Mouse (Mus musculus) cortical plate, adult 2 months (tissue): ENCODE measurements around the gene Rap1gap.

Experiments
- CTCF ChIP-seq: fragments of 200-500 bp; IDR thresholded peaks from 2 replicates; pipeline ENCODE4 v1.5.1; 2011; ENCODE audit warnings: mild to moderate bottlenecking, control low read depth, low read length; ENCODE audit not compliant: insufficient read depth; ENCODE audit errors: extremely low read depth
- POLR2A ChIP-seq: fragments of 200-500 bp; IDR thresholded peaks from 2 replicates; pipeline ENCODE4 v1.6.1; 2011; ENCODE audit warnings: mild to moderate bottlenecking, low read length, control low read depth; ENCODE audit not compliant: insufficient read depth; ENCODE audit errors: extremely low read depth

DNA sequence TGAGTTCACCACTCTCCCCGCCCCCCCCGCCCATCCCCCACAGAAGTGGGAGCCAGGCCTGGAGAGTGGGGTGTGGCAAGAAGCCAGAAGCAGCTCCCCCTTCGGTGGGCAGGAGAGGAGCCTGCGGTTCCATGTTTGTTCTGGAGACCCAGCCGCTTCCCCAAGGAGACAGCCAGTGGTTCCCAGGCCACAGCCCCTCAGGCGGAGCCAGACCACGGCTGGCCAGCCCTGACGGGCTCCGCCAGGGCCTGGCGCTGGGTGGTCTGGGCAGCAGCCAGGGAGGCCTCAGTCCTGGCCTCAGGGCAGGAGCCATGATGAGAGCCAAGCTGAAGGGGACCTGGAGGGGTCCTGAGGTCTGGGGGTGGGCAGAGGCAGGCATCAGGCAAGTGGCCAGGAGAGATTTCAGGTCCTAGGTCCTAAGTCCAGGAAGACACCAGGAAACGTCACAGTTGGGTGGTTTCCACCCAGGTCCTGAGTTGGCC, 71.7 kb downstream of the Rap1gap start:
- TF ChIP-seq POLR2A (no peak), CTCF (no peak)
